Mouse (Mus musculus) testis, postnatal 14 days (tissue): ENCODE results near the gene Tmem107.

Experiments
- DNase-seq: peaks from one replicate; pipeline ENCODE4 v3.0.0; 2021; ENCODE audit warnings: low spot score

The Tmem107 gene

DNA sequence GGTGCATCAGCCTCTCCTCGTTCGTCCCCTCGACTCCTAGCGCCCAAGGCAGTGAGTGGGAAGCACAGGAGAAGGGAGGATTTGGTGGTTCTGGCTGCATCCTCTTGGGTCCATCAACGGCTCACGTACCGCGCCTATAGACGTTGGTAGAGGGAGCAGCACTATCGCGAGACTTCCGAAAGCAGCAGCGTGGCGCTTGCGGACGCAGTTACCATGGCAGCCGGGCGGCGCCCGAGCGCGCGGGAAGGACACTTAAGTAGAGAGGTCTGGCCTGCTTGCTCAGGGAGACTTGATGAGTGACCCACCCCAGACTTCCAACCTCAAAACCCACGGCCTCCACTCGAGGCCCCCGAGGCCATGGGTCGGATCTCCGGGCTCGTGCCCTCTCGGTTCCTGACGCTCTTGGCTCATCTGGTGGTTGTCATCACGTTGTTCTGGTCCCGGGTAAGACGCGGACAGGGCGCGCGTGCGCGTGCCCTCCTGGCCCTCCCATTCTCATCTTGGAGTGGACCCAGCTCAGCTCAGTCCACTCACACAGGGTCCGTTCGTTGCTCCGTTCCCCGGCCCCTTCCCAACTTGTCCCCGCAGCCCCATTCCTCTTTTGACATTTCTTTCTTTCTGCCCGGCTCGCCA, at the start of gene Tmem107:
Tmem107 (plus strand) TSS at position 217 of the 633 bp plus-strand sequence.
- peak; percentile 95 for DNase-seq

GRCm38 (mm10) chr11:69026562-69026961, 44.0 kb upstream of the Tmem107 start:
- DNase-seq = no peak

DNA sequence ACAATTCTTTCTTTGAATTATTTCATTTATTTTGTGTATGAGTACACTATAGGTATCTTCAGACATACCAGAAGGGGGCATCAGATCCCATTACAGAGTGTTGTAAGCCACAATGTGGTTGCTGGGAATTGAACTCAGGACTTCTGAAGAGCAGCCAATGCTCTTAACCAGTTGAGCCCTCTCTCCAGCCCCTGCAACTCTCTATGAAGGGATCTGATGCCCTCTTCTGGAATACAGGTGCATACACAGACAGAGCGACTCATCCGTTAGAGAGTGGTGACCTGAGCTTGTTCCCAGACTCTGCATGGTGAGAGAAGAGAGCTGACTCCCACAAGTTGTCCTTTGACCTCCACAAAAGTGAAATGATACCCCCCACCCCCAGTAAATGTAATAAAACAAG, 41.8 kb upstream of the Tmem107 start:
- no peak for DNase-seq

GRCm38 (mm10) chr11:69033552-69033951, 37.1 kb upstream of the Tmem107 start:
- DNase-seq = no peak

- DNase-seq = no peak
These were observed 36.0 kb upstream of the Tmem107 start for GRCm38 (mm10) chr11:69034585-69034984.

- DNase-seq = no peak
These were observed 35.2 kb upstream of the Tmem107 start for GRCm38 (mm10) chr11:69035411-69035810.

DNA sequence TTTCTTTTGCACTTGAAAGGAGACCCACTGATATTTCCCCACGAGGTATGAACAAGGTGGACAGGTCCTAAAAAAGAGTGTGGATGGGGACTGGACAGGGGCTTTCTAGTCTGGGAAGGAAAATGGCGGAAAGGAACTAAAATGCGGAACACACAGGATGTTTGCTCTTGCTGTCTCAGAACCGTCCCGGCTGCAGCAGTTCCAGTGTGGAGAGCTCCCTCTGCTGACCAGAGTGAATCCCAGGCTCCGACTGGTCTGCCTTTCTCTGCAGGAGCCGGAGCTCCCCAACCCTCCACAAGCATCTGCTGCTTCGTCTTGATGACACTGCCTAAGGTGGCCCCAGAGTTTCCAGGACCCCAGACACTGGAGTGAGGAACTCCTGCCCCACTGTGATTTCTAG, 34.8 kb upstream of the Tmem107 start:
- DNase-seq = peak; percentile 76

DNA sequence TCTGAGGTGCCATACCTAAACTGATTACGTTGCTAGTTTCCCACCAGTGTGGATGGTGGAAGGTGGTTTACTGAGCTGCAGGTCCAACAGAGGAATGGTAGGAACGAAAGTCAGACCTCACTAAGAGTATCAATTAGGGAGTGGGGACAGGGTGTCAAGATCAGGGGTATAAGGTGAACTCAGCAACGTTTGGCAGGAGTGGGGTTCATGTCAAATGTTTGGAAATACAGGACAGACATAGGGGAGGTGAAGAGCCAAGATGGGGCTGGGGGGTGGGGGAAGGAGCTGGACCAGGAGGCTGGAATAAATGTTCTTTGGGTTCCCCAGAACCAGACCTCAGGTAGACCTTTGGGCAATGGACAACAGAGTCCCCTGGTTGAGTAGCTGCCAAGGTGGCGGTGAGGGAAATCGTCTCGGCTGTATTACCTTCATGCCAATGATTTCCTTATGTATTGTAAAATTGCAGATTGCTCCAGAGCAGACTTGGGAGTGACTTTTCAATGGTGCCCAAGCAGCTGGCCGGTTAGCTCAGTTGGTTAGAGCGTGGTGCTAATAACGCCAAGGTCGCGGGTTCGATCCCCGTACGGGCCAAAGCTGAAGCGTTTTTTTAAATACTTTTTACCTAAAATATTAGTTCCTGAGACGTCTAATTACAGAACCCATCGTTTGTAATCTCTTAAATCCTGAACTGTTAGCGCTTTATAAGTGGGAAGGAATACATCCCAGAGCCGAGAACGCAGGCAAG, 33.9 kb upstream of the Tmem107 start:
- peak; percentile 79 for DNase-seq

- DNase-seq = peak; percentile 78
These were observed 33.2 kb upstream of the Tmem107 start for GRCm38 (mm10) chr11:69037231-69038061.

GRCm38 (mm10) chr11:69038173-69038572, 32.4 kb upstream of the Tmem107 start:
- DNase-seq = no peak

GRCm38 (mm10) chr11:69045531-69046394, 24.8 kb upstream of the Tmem107 start, which contains the start of gene Aurkb:
Gene Aurkb, plus strand, starts transcription at chr11:69045647.
- DNase-seq = peak; percentile 87

- no peak for DNase-seq
These were observed 24.2 kb upstream of the Tmem107 start for GRCm38 (mm10) chr11:69046395-69046774.

DNA sequence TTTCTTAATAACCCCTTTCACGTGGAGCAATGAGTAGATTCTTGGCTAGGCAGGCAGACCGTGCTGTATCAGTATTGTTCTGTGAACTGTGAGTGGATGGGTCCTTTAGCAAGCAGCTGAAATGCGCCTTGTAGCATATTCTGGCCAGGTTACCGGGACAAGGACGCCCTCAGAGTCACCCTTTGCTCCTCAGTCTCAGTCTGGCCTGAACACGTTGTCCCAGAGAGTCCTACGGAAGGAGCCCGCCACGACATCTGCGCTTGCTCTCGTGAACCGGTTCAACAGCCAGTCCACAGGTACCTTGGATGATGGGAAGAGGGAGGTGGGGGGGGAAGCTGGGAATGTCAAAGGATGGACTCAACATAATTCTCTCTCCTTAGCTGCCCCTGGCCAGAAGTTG, 23.0 kb upstream of the Tmem107 start:
- no peak for DNase-seq

GRCm38 (mm10) chr11:69048151-69048550, 22.5 kb upstream of the Tmem107 start:
- DNase-seq = no peak

GRCm38 (mm10) chr11:69050748-69051147, 19.9 kb upstream of the Tmem107 start:
- no peak for DNase-seq

GRCm38 (mm10) chr11:69051771-69052170, 18.8 kb upstream of the Tmem107 start:
- DNase-seq = no peak

DNA sequence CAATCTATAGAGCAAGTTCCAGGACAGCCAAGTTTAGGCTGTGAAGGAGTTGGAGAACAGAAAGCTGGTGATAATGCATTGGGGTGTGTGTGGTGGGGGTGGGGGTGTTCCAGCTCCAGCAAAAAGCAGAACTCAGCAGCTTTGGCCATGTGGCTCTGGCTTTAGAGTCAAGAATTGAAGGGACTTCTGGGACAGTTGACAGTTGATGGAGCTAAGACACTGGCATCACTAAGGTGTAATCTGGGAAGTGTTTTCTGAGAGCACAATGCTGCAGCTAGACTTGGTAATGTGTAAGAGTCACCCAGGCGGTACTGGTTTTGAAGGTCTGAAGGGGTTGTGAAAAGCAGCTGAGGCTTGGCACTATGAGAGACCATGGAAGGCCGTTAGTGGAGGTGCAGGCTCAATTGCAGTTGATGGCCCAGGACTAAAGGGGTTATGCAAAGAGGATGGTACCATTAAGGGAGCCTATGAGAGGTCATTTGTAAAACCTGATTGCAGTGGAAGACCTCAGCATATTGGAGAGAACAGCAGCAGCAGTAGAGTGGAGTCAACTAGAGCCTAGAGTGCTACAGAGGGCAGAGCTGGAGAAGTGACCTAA, 17.7 kb upstream of the Tmem107 start:
- DNase-seq = no peak

DNA sequence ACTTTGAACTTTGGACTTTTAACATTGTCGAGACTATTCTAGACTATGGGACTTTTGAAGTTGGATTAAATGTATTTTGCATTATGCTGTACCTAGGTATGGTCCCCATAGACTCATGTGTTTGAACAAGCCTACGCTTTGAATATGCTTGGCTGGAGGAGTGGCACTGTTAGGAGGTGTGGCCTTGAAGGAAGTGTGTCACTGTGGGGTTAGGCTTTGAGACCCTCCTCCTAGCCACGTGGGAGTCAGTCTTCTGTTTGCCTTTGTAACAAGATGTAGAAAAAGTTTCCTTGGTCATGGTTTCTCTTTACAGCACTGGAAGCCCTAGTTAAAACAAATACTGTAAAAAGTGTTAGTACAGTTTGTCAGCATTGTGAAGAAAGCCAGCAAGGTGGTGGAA, 16.8 kb upstream of the Tmem107 start:
- no peak for DNase-seq

DNA sequence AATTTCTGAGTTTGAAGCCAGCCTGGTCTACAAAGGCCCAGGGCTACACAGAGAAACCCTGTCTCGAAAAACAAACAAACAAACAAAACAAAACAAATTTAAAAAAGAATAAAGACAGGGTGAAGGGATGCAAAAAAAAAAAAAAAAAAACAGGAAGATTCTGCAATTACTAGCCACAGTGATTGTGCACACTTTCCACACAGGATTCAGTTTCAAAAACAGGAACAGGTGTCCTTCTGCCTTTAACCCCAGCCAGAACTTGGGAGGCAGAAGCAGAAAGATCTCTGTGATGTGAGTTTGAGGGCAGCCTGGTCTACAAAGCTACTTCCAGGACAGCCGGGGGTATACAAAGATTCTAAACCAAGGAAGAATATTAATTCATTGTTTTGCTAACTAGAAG, 12.3 kb upstream of the Tmem107 start:
- DNase-seq = no peak

DNA sequence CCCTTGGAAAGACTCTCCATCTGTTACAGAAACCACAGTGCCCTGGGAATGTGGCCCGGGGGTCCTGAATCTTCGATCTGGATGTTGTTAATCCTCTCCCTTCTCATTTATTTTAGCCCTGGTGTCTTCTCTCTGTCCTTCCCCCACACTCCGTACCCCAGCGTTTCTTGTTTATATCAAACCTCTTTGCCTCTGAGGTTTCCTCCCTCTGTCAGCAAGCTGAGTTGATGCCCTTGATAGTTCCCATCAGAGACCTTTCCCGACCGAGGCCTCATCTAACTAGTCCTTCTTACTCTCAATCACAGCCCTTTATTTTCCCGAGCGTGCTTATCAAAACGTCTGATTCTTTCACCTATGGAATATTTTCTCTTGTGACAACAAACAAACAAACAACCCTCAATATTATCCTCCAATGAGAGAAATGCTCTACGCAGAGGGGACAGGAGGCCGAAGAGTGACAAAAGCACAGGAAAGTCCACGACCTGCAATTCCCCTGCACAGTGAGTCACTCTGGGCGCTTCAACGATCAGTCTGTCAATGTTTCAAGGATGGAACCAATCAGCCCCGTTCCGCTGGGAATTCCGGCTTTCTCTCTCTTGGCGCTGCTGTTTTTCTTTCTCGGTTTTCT, 11.8 kb upstream of the Tmem107 start:
- no peak for DNase-seq
